Mouse (Mus musculus) gastrocnemius, postnatal 36 days (tissue): ENCODE data around the gene Olfr164. TPM values are rescaled to one million over a fixed set of nuclear protein-coding genes. Genes with fewer than 3 reads are reported as not detected.

Experiments
- DNase-seq, 2 experiments: peaks; one replicate each; pipeline ENCODE4 v3.0.0; 2022
- intact Hi-C: fragments of 180-260 bp; cut with DNase I; formaldehyde crosslinking; loops from one replicate; pipeline ENCODE4 v1.15.1; 2025
- long read RNA-seq, 2 experiments: library from polyadenylated mRNA; stranded (forward); transcript quantifications; one replicate each; pipeline ENCODE4 v2.0.0; 2021
- microRNA-seq, 2 experiments: library from miRNA; unstranded; fragments of <30 nt; microRNA quantifications; one replicate each; pipeline ENCODE4 v1.2.0; 2021
- total RNA-seq, 2 experiments: library from RNA; stranded (reverse); gene quantifications; 2 replicates each; pipeline ENCODE4 v1.2.3; 2021

The Olfr164 gene
- not detected for total RNA-seq
- long read RNA-seq, experiment 1 = 0 reads
- long read RNA-seq, experiment 2 = 0 reads

DNA sequence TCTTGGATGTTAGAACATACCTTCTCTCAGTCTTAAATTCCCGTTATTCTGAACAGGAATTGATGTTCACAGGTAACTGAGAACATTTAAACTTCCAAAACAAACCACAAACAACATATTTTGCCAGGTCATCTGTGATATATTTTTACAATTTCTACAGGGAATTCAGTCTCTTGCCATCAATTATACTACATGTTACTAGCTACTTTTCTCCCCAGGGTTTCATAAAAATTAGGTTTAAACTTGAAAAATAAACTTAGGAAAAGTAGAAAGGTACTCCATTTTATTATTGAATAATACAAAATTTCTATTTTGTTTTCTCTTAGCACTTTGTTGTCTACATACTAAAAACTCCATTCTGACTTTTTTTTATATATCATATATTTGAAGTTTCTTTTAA lies at the start of gene Olfr164:
Gene Olfr164 (minus strand): TSS at position 101 of the 400 bp plus-strand sequence.
- no peak for DNase-seq
- intact Hi-C loops = no loop called here

GRCm38 (mm10) chr16:19349111-19349510 lies 35.2 kb upstream of the Olfr164 start:
- no peak for DNase-seq
- intact Hi-C loops = no loop called here

- no peak for DNase-seq
- intact Hi-C loops = no loop called here
Observed at GRCm38 (mm10) chr16:19263235-19263634, 50.6 kb downstream of the Olfr164 start.

GRCm38 (mm10) chr16:19260780-19261179 lies 53.1 kb downstream of the Olfr164 start:
- DNase-seq = no peak
- intact Hi-C loops = no loop called here

DNA sequence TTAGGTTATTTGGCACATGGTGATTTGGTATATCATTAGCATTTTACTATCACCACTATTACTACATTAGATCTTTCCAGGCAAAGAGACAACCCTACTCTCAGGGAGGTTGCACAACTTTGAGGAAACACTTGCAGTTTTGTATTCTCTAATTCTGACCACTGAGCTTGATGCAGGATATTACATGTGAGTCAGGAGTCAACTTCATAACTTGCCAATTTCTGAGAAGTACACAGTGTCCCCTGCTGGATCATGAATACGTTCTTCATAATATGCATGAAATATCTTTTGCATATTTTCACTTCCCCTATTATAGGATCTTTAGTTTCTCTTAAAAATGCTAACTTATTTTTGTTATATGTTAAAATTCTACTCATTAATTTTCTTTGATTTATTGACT lies 68.0 kb downstream of the Olfr164 start:
- intact Hi-C loops = no loop called here
- no peak for DNase-seq

DNA sequence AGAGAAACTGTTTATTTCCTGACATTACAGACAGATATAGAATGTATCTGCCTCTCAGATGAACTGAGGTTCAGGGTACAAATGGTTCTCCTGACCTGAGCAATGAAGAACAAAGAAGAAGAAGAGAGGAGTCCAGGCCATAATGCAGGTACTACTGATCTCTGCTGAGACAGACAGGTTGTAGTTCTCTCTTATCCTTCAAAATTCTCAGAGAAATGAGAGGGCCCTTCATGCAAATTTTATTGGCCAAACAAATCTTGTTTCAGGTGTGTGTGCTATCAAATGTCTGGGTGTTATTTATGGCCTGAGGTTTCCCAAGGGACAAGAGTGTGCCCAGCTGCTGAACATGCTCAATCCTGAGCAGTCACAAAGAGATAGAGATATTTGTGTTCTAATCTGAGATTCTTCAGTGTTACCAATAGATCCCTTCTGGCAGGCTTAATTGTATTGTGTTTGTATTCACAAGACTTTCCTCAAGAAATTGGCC lies 72.3 kb downstream of the Olfr164 start:
- intact Hi-C loops = no loop called here
- no peak for DNase-seq

GRCm38 (mm10) chr16:19240792-19241538 lies 72.9 kb downstream of the Olfr164 start:
- intact Hi-C loops = no loop called here
- DNase-seq = no peak

DNA sequence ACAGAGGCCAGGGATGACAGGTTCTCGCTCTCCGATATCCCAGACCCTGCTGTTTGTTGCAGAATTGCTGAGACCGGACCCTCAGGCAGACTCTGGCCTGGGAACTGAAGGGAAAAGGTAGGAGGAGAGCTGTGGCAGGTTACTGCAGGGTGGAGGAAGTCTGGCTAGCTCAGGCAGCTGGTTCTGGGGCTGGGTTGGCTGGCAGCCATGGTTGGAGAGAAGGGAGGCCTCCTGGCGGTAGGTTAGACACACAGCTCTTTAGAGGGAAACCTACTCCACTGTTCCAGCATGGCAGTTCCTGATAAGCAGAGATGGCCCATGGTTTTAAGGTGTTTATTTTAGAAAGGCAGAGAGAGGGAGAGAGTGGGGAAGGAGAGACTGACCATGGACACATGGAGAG lies 77.1 kb downstream of the Olfr164 start:
- DNase-seq = no peak
- intact Hi-C loops = no loop called here

Small RNA genes lying within 50 kb of the gene (microRNA-seq; reads per million reads assigned to microRNA genes)
- gene Gm23612 = 0 reads per million in 2 experiments

Other genes with a start within 250 kb of the Olfr164 start
- gene Olfr165, start 109.1 kb upstream of the Olfr164 start, total RNA-seq = not detected
- gene Olfr166, start 169.6 kb upstream of the Olfr164 start, total RNA-seq = not detected
- not detected for gene Olfr167, start 208.2 kb upstream of the Olfr164 start, total RNA-seq
- gene Olfr168, start 221.5 kb upstream of the Olfr164 start, total RNA-seq = not detected